ENCODE assay signal across 15 mouse cellular contexts in the genomic region with DNA sequence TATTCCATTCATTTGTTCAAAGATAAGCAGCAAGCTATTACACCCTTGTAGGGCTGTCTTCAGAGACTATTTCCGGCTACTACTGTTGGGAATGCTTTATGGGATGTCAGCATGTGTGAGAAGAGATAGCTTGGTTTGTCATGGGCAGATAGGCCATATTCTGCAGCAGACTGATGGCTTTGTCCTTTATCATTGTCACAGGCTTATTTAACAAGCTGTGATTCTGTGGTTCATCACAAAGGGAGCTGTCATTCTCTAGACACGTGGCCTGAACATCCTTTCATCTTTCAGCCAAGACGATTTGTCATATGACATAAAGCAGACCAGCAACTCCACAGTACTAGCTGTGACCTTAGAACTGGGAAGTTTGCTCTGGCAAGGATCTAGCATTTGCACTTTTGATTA.
DNase-seq lines count a peak whose midpoint lies in the region; ATAC-seq and TF ChIP-seq lines count a peak whose summit lies in the region.
"Had no signal": no experiment of that assay in that cellular context is flagged by ENCODE, and none has a peak within 500 bp of the region (broad histone marks: within the 10 kb centered on the region; RNA-seq: fewer than 3 reads in every experiment).

No protein-coding gene starts in this region.

- H3K36me3 ChIP-seq in heart, embryonic 12.5 days: no peaks in the 10 kb centered on the region
- no peaks in the 10 kb centered on the region for H3K36me3 ChIP-seq in lung, embryonic 14.5 days (ENCODE audit: insufficient read depth)
- H3K36me3 ChIP-seq in hindbrain, embryonic 11.5 days (ENCODE audit: control insufficient read depth, insufficient read depth, low read length): no peaks in the 10 kb centered on the region
- H3K36me3 ChIP-seq in midbrain, embryonic 15.5 days (replicated peaks): no peaks in the 10 kb centered on the region
- H3K36me3 ChIP-seq: embryonic facial prominence, embryonic 13.5 days; liver, embryonic 12.5 days; neural tube, embryonic 12.5 days had no signal

- DNase-seq in heart, postnatal 36 days: no peak
- peak; percentile 43 for DNase-seq in lung, embryonic 14.5 days
- DNase-seq in lung, adult 18-20 months: no peak
- DNase-seq in hindbrain, embryonic 11.5 days (ENCODE audit: low spot score): peak; percentile 33
- no peak for DNase-seq in layer of hippocampus, adult 9-11 months
- no peak for DNase-seq in gastrocnemius, postnatal 4 days (ENCODE audit: low spot score in 2 of 2)
- DNase-seq: adrenal gland, adult 8-10 months; cerebellum, adult 11-12 months; kidney, adult 11 months had no signal

- no peak overlapping the region for H3K4me3 ChIP-seq in heart, embryonic 12.5 days
- H3K4me3 ChIP-seq in lung, embryonic 14.5 days (ENCODE audit: low read depth, low read length): no peak overlapping the region
- H3K4me3 ChIP-seq in hindbrain, embryonic 11.5 days (ENCODE audit: low read depth, low read length): no peak overlapping the region
- H3K4me3 ChIP-seq in midbrain, embryonic 15.5 days: no peak overlapping the region
- H3K4me3 ChIP-seq: embryonic facial prominence, embryonic 13.5 days; liver, embryonic 12.5 days; neural tube, embryonic 12.5 days had no signal

- no peak for TF ChIP-seq CTCF in lung, embryonic 14.5 days (IDR thresholded peaks at IDR 0.05; ENCODE audit: low read depth)

- H3K9ac ChIP-seq in heart, embryonic 12.5 days: no peak overlapping the region
- no peak overlapping the region for H3K9ac ChIP-seq in lung, embryonic 14.5 days
- no peak overlapping the region for H3K9ac ChIP-seq in hindbrain, embryonic 11.5 days (ENCODE audit: low read depth, low read length)
- no peak overlapping the region for H3K9ac ChIP-seq in midbrain, embryonic 15.5 days
- H3K9ac ChIP-seq: embryonic facial prominence, embryonic 13.5 days; liver, embryonic 12.5 days; neural tube, embryonic 12.5 days had no signal

- intact Hi-C loops in heart, postnatal 36 days (cut with DNase I): no loop called here

- no peak overlapping the region for H3K4me2 ChIP-seq in heart, embryonic 12.5 days
- no peak overlapping the region for H3K4me2 ChIP-seq in lung, embryonic 14.5 days
- no peak overlapping the region for H3K4me2 ChIP-seq in hindbrain, embryonic 11.5 days (replicated peaks; ENCODE audit: low read depth, low read length)
- H3K4me2 ChIP-seq in midbrain, embryonic 15.5 days: no peak overlapping the region
- H3K4me2 ChIP-seq: embryonic facial prominence, embryonic 13.5 days; liver, embryonic 12.5 days; neural tube, embryonic 12.5 days had no signal

- H3K27me3 ChIP-seq in heart, embryonic 12.5 days (replicated peaks): peaks cover 24% of the 10 kb centered on the region
- no peaks in the 10 kb centered on the region for H3K27me3 ChIP-seq in lung, embryonic 14.5 days (ENCODE audit: insufficient read depth, low read length)
- H3K27me3 ChIP-seq in hindbrain, embryonic 11.5 days (ENCODE audit: control insufficient read depth, insufficient read depth, low read length): no peaks in the 10 kb centered on the region
- H3K27me3 ChIP-seq in midbrain, embryonic 15.5 days (replicated peaks): no peaks in the 10 kb centered on the region
- H3K27me3 ChIP-seq: embryonic facial prominence, embryonic 13.5 days; liver, embryonic 12.5 days; neural tube, embryonic 12.5 days had no signal

- no peaks in the 10 kb centered on the region for H3K9me3 ChIP-seq in heart, embryonic 12.5 days (replicated peaks)
- no peaks in the 10 kb centered on the region for H3K9me3 ChIP-seq in lung, embryonic 14.5 days (ENCODE audit: low read depth, low read length)
- no peaks in the 10 kb centered on the region for H3K9me3 ChIP-seq in hindbrain, embryonic 11.5 days (ENCODE audit: control insufficient read depth, low read length)
- no peaks in the 10 kb centered on the region for H3K9me3 ChIP-seq in midbrain, embryonic 15.5 days
- H3K9me3 ChIP-seq: embryonic facial prominence, embryonic 13.5 days; liver, embryonic 12.5 days; neural tube, embryonic 12.5 days had no signal

- H3K4me1 ChIP-seq in heart, embryonic 12.5 days (replicated peaks): peaks cover 10% of the 10 kb centered on the region
- H3K4me1 ChIP-seq in lung, embryonic 14.5 days (ENCODE audit: insufficient read depth): no peaks in the 10 kb centered on the region
- no peaks in the 10 kb centered on the region for H3K4me1 ChIP-seq in hindbrain, embryonic 11.5 days (replicated peaks; ENCODE audit: control insufficient read depth, insufficient read depth, low read length)
- H3K4me1 ChIP-seq in midbrain, embryonic 15.5 days: no peaks in the 10 kb centered on the region
- H3K4me1 ChIP-seq: embryonic facial prominence, embryonic 13.5 days; liver, embryonic 12.5 days; neural tube, embryonic 12.5 days had no signal

- H3K27ac ChIP-seq in heart, embryonic 12.5 days (ENCODE audit: poor library complexity, severe bottlenecking): no peak overlapping the region
- H3K27ac ChIP-seq in lung, embryonic 14.5 days (ENCODE audit: low read depth): no peak overlapping the region
- H3K27ac ChIP-seq in hindbrain, embryonic 11.5 days (ENCODE audit: low read depth, low read length): no peak overlapping the region
- H3K27ac ChIP-seq in midbrain, embryonic 15.5 days: no peak overlapping the region
- H3K27ac ChIP-seq: embryonic facial prominence, embryonic 13.5 days; liver, embryonic 12.5 days; macrophage; neural tube, embryonic 12.5 days had no signal

- 3% methylated on average over 3 of the region's 3 CpGs for WGBS in heart, embryonic 12.5 days
- 20% methylated on average over 3 of the region's 3 CpGs for WGBS in lung, embryonic 14.5 days
- 38% methylated on average over 3 of the region's 3 CpGs for WGBS in hindbrain, embryonic 11.5 days
- 26% methylated on average over 3 of the region's 3 CpGs for WGBS in midbrain, embryonic 15.5 days

- peak; percentile 95 for ATAC-seq in heart, embryonic 12.5 days (ENCODE audit: insufficient number of reproducible peaks, low FRiP score)
- ATAC-seq in lung, embryonic 14.5 days (ENCODE audit: insufficient read depth): peak; percentile 91; the same call in 1 of the 2 replicates
- peak; percentile 88 for ATAC-seq in hindbrain, embryonic 11.5 days (ENCODE audit: low FRiP score)
- peak; percentile 84 for ATAC-seq in midbrain, embryonic 15.5 days (replicated peaks)
- ATAC-seq: liver, embryonic 12.5 days had no signal

Comparison
In these comparisons a context has a peak if more than half of its experiments do, and no peak if none do; other contexts are left out.
1. DNase-seq: peak in lung, embryonic 14.5 days (single experiment) and hindbrain, embryonic 11.5 days (single experiment); none in heart, postnatal 36 days (0 of 2), lung, adult 18-20 months (0 of 2), layer of hippocampus, adult 9-11 months (single experiment) and gastrocnemius, postnatal 4 days (0 of 2).
2. Peak in every context shown above with its lines, with median percentiles within 50 percentile points of each other: ATAC-seq.